22 mouse cellular contexts compared by ENCODE assay signal in the genomic region with DNA sequence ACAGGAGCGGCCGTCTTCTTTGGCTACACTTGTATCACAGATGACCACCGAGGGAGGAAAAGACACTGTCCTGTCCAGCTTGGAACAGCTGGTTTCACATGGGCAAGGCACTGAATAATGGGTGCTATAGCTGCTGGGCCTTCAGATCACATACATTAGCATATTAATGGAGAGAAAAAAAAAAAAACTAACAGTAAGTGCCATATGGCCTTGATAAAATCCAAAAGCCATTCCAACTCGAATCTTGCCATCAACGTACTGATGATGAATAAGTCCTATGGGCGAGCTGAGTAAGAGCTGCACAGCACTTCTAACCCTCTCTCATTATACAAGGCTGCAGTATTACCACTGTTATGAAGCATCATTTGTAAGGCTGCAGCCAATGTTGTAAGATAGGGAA. TPM values are rescaled to one million over a fixed set of nuclear protein-coding genes. Genes with fewer than 3 reads are reported as not detected.
DNase-seq lines count a peak whose midpoint lies in the region; ATAC-seq and TF ChIP-seq lines count a peak whose summit lies in the region.
"Had no signal": no experiment of that assay in that cellular context is flagged by ENCODE, and none has a peak within 500 bp of the region (broad histone marks: within the 10 kb centered on the region; RNA-seq: fewer than 3 reads in every experiment).

No protein-coding gene starts in this region.

- 50% methylated on average over 6 of the region's 6 CpGs for WGBS in hindbrain, embryonic 12.5 days
- WGBS in hindbrain, postnatal 0 days: 34% methylated on average over 6 of the region's 6 CpGs
- 61% methylated on average over 6 of the region's 6 CpGs for WGBS in forebrain, embryonic 14.5 days

- peaks cover 14% of the 10 kb centered on the region for H3K36me3 ChIP-seq in hindbrain, embryonic 12.5 days
- H3K36me3 ChIP-seq in hindbrain, postnatal 0 days (ENCODE audit: insufficient read depth, low read length): peaks cover 5% of the 10 kb centered on the region
- H3K36me3 ChIP-seq in forebrain, embryonic 14.5 days (ENCODE audit: control insufficient read depth, insufficient read depth, low read length): peaks cover 18% of the 10 kb centered on the region

- no peak for TF ChIP-seq POLR2A in brain, embryonic 14.5 days (IDR thresholded peaks at IDR 0.05; ENCODE audit: borderline replicate concordance, extremely low read depth, insufficient read depth, insufficient read length, poor library complexity, severe bottlenecking)

- H3K4me3 ChIP-seq in hindbrain, embryonic 12.5 days: no peak overlapping the region
- H3K4me3 ChIP-seq in hindbrain, postnatal 0 days (ENCODE audit: low read length): no peak overlapping the region
- no peak overlapping the region for H3K4me3 ChIP-seq in forebrain, embryonic 14.5 days (ENCODE audit: low read depth, low read length)
- H3K4me3 ChIP-seq: heart, embryonic 12.5 days; kidney, embryonic 15.5 days had no signal

- no peaks in the 10 kb centered on the region for H3K4me1 ChIP-seq in hindbrain, embryonic 12.5 days
- H3K4me1 ChIP-seq in hindbrain, postnatal 0 days (ENCODE audit: insufficient read depth, low read length): no peaks in the 10 kb centered on the region
- no peaks in the 10 kb centered on the region for H3K4me1 ChIP-seq in forebrain, embryonic 14.5 days (ENCODE audit: control insufficient read depth, insufficient read depth, low read length)
- H3K4me1 ChIP-seq: kidney, embryonic 15.5 days had no signal

- peak; percentile 81 for ATAC-seq in hindbrain, embryonic 12.5 days (ENCODE audit: low FRiP score)
- no peak for ATAC-seq in hindbrain, postnatal 0 days
- peak; percentile 70 for ATAC-seq in forebrain, embryonic 14.5 days
- ATAC-seq in CD4-positive, CD25-positive, alpha-beta regulatory T cell, adult 4 months: no peak
- ATAC-seq: activated CD4-positive, CD25-positive, alpha-beta regulatory T cell, adult 4 months; intestine, postnatal 0 days had no signal

- H3K27me3 ChIP-seq in hindbrain, embryonic 12.5 days: no peaks in the 10 kb centered on the region
- no peaks in the 10 kb centered on the region for H3K27me3 ChIP-seq in hindbrain, postnatal 0 days (ENCODE audit: insufficient read depth, low read length)
- H3K27me3 ChIP-seq in forebrain, embryonic 14.5 days (replicated peaks; ENCODE audit: control insufficient read depth, insufficient read depth, low read length): no peaks in the 10 kb centered on the region
- H3K27me3 ChIP-seq: heart, embryonic 12.5 days; kidney, embryonic 15.5 days had no signal

- H3K9me3 ChIP-seq in hindbrain, embryonic 12.5 days (replicated peaks): no peaks in the 10 kb centered on the region
- H3K9me3 ChIP-seq in hindbrain, postnatal 0 days (ENCODE audit: low read length): no peaks in the 10 kb centered on the region
- H3K9me3 ChIP-seq in forebrain, embryonic 14.5 days (replicated peaks; ENCODE audit: control insufficient read depth, low read length): no peaks in the 10 kb centered on the region
- H3K9me3 ChIP-seq: heart, embryonic 12.5 days; kidney, embryonic 15.5 days had no signal

- no peak for TF ChIP-seq CTCF in hindbrain, postnatal 0 days (IDR thresholded peaks at IDR 0.05; ENCODE audit: low read depth)
- TF ChIP-seq CTCF in brain, embryonic 14.5 days (IDR thresholded peaks at IDR 0.05; ENCODE audit: borderline replicate concordance, extremely low read depth, insufficient read depth, insufficient read length): no peak

- H3K9ac ChIP-seq in hindbrain, embryonic 12.5 days: no peak overlapping the region
- no peak overlapping the region for H3K9ac ChIP-seq in hindbrain, postnatal 0 days (replicated peaks; ENCODE audit: low read length)
- H3K9ac ChIP-seq in forebrain, embryonic 14.5 days (ENCODE audit: low read length): no peak overlapping the region
- H3K9ac ChIP-seq: heart, embryonic 12.5 days; kidney, embryonic 15.5 days; liver, embryonic 14.5 days; lung, embryonic 14.5 days had no signal

- DNase-seq in hindbrain, postnatal 0 days (ENCODE audit: low spot score): no peak
- DNase-seq in brain, embryonic 14.5 days (ENCODE audit: low read depth): peak; percentile 69
- DNase-seq in forebrain, embryonic 14.5 days (ENCODE audit: low spot score): peak; percentile 52
- DNase-seq in mesoderm, embryonic 11.5 days (ENCODE audit: low read depth, low spot score): peak; percentile 25
- no peak for DNase-seq in kidney, adult 8-10 months
- DNase-seq: adrenal gland, postnatal 10 days; cerebellum, adult 8-10 months; cerebellum, postnatal 36 days; gastrocnemius, postnatal 10 days; heart, postnatal 10 days; kidney, postnatal 4 days; layer of hippocampus, adult 9-11 months; lung, embryonic 14.5 days; right cerebral cortex, postnatal 25 days; spleen, adult 18-20 months had no signal

- H3K27ac ChIP-seq in hindbrain, embryonic 12.5 days: peak overlapping the region; percentile 70
- no peak overlapping the region for H3K27ac ChIP-seq in hindbrain, postnatal 0 days
- H3K27ac ChIP-seq in forebrain, embryonic 14.5 days (ENCODE audit: low read depth, low read length): peak overlapping the region; percentile 23; the same call in 1 of the 2 replicates
- H3K27ac ChIP-seq: kidney, embryonic 15.5 days; liver, embryonic 14.5 days had no signal

- no peak overlapping the region for H3K4me2 ChIP-seq in hindbrain, embryonic 12.5 days (replicated peaks)
- no peak overlapping the region for H3K4me2 ChIP-seq in hindbrain, postnatal 0 days (ENCODE audit: low read depth, low read length)
- no peak overlapping the region for H3K4me2 ChIP-seq in forebrain, embryonic 14.5 days (ENCODE audit: low read length)
- H3K4me2 ChIP-seq: heart, embryonic 12.5 days; kidney, embryonic 15.5 days; lung, embryonic 14.5 days had no signal

RNA-seq across cellular contexts. Expression of a gene that starts 45.2 kb away (rescaled TPM):
- 70.6 and 75.2 TPM in 2 replicates for polyA plus RNA-seq in hindbrain, embryonic 12.5 days (2016; fragmentation: Nextera tagmentation; extraction: Ambion mirVana)
- total RNA-seq in hindbrain, postnatal 0 days (2014; rRNA removed): 39.7 and 45.6 TPM in 2 replicates
- polyA plus RNA-seq in hindbrain, postnatal 0 days (2015; fragmentation: Nextera tagmentation; extraction: Ambion mirVana): 45.4 and 52.4 TPM in 2 replicates
- 64.1 and 65.6 TPM in 2 replicates for polyA plus RNA-seq in brain, embryonic 14.5 days (2012; rRNA removed)
- polyA plus RNA-seq in forebrain, embryonic 14.5 days (2014; fragmentation: Nextera tagmentation; extraction: Ambion mirVana): 60.9 and 69.7 TPM in 2 replicates
- polyA plus RNA-seq in CD4-positive, CD25-positive, alpha-beta regulatory T cell, adult 4 months (2017; shearing (Covaris generic)): 1 to 10 TPM; 9.0 to 9.2 TPM

Comparison
In these comparisons a context has a peak if more than half of its experiments do, and no peak if none do; other contexts are left out.
1. ATAC-seq: peak in hindbrain, embryonic 12.5 days (single experiment) and forebrain, embryonic 14.5 days (single experiment); none in hindbrain, postnatal 0 days (single experiment) and CD4-positive, CD25-positive, alpha-beta regulatory T cell, adult 4 months (single experiment).
2. DNase-seq: peak in brain, embryonic 14.5 days (single experiment), forebrain, embryonic 14.5 days (single experiment) and mesoderm, embryonic 11.5 days (single experiment); none in hindbrain, postnatal 0 days (single experiment) and kidney, adult 8-10 months (0 of 2).